Mouse (Mus musculus): ENCODE results near the gene Whrn. TPM values are rescaled to one million over a fixed set of nuclear protein-coding genes. Genes with fewer than 3 reads are reported as not detected.

The Whrn gene
- total and polyA plus RNA-seq, 2 experiments from 2014 or later, result 1.7 to 5.5 TPM

- WGBS, result 55% methylated on average over 4 of the region's 4 CpGs
- peaks cover 23% of the 10 kb centered on the region; the same call in 1 of the 2 replicates for H3K4me1 ChIP-seq (ENCODE audit: control insufficient read depth, insufficient read depth)
These were observed 90.1 kb downstream of the Whrn start for GRCm38 (mm10) chr4:63405683-63406082.

GRCm38 (mm10) chr4:63405051-63405450, 90.7 kb downstream of the Whrn start:
- DNase-seq (ENCODE audit: low spot score), result no peak
- H3K4me3 ChIP-seq (ENCODE audit: low read depth, low read length), result no peak overlapping the region
- no peak for ATAC-seq (ENCODE audit: insufficient read depth, low read depth)
- H3K9me3 ChIP-seq (replicated peaks; ENCODE audit: control insufficient read depth, low read length), result no peaks in the 10 kb centered on the region
- no peak overlapping the region for H3K9ac ChIP-seq (replicated peaks; ENCODE audit: low read depth, low read length)
- H3K4me2 ChIP-seq (ENCODE audit: low read depth, low read length), result no peak overlapping the region
- no peaks in the 10 kb centered on the region for H3K36me3 ChIP-seq (replicated peaks; ENCODE audit: control insufficient read depth, insufficient read depth, low read length)
- no peak for TF ChIP-seq EP300 (IDR thresholded peaks at IDR 0.05; ENCODE audit: low read depth)
- no peak for TF ChIP-seq CTCF (IDR thresholded peaks at IDR 0.05; ENCODE audit: low read depth)
- H3K4me1 ChIP-seq (ENCODE audit: control insufficient read depth, insufficient read depth), result peaks cover 22% of the 10 kb centered on the region; the same call in 1 of the 2 replicates
- 8% methylated on average over 7 of the region's 7 CpGs for WGBS
- H3K27ac ChIP-seq (ENCODE audit: low read depth), result peak overlapping the region; percentile 89; the same call in 1 of the 2 replicates
- 0 out of 2 replicates have a peak, but pooled peaks cover 3% of the 10 kb centered on the region for H3K27me3 ChIP-seq (ENCODE audit: control insufficient read depth, insufficient read depth, low read length)

More at GRCm38 (mm10) chr4:63405683-63406082, 90.1 kb downstream of the Whrn start:
- H3K9me3 ChIP-seq (replicated peaks; ENCODE audit: control insufficient read depth, low read length), result no peaks in the 10 kb centered on the region
- no peaks in the 10 kb centered on the region for H3K36me3 ChIP-seq (replicated peaks; ENCODE audit: control insufficient read depth, insufficient read depth, low read length)
- DNase-seq (ENCODE audit: low spot score) (no peak), ATAC-seq (ENCODE audit: insufficient read depth, low read depth) (no peak)
- H3K9ac ChIP-seq (replicated peaks; ENCODE audit: low read depth, low read length), result no peak overlapping the region
- 0 out of 2 replicates have a peak, but pooled peaks cover 3% of the 10 kb centered on the region for H3K27me3 ChIP-seq (ENCODE audit: control insufficient read depth, insufficient read depth, low read length)
- no peak overlapping the region for H3K4me2 ChIP-seq (ENCODE audit: low read depth, low read length)
- H3K27ac ChIP-seq (ENCODE audit: low read depth), result no peak overlapping the region
- no peak overlapping the region for H3K4me3 ChIP-seq (ENCODE audit: low read depth, low read length)
- TF ChIP-seq CTCF (IDR thresholded peaks at IDR 0.05; ENCODE audit: low read depth) (no peak), EP300 (IDR thresholded peaks at IDR 0.05; ENCODE audit: low read depth) (no peak)

- Histone ChIP-seq H3K4me1 (ENCODE audit: control insufficient read depth, insufficient read depth) (peaks cover 23% of the 10 kb centered on the region; the same call in 1 of the 2 replicates), H3K9me3 (replicated peaks; ENCODE audit: control insufficient read depth, low read length) (no peaks in the 10 kb centered on the region), H3K27ac (ENCODE audit: low read depth) (peak overlapping the region; percentile 89), H3K4me3 (ENCODE audit: low read depth, low read length) (no peak overlapping the region), H3K4me2 (ENCODE audit: low read depth, low read length) (peak overlapping the region; percentile 7; the same call in 1 of the 2 replicates), H3K9ac (replicated peaks; ENCODE audit: low read depth, low read length) (no peak overlapping the region; the same call in 1 of the 2 replicates), H3K36me3 (replicated peaks; ENCODE audit: control insufficient read depth, insufficient read depth, low read length) (no peaks in the 10 kb centered on the region), H3K27me3 (ENCODE audit: control insufficient read depth, insufficient read depth, low read length) (no peaks in the 10 kb centered on the region)
- ATAC-seq (ENCODE audit: insufficient read depth, low read depth) (no peak), DNase-seq (ENCODE audit: low spot score) (no peak)
- WGBS, result 54% methylated on average over 7 of the region's 7 CpGs
- TF ChIP-seq CTCF (IDR thresholded peaks at IDR 0.05; ENCODE audit: low read depth), result no peak
- TF ChIP-seq EP300 (IDR thresholded peaks at IDR 0.05; ENCODE audit: low read depth), result no peak
These were observed 91.6 kb downstream of the Whrn start for GRCm38 (mm10) chr4:63404205-63404604.

- H3K36me3 ChIP-seq (replicated peaks; ENCODE audit: control insufficient read depth, insufficient read depth, low read length), result no peaks in the 10 kb centered on the region
- TF ChIP-seq EP300 (IDR thresholded peaks at IDR 0.05; ENCODE audit: low read depth), result no peak
- TF ChIP-seq CTCF (IDR thresholded peaks at IDR 0.05; ENCODE audit: low read depth), result no peak
- WGBS, result 15% methylated on average over 16 of the region's 17 CpGs
- peak within 1 kb of the TSS; percentile 45 for H3K4me3 ChIP-seq (ENCODE audit: low read depth, low read length)
- peak; percentile 93 for DNase-seq (ENCODE audit: low spot score)
- H3K9ac ChIP-seq (replicated peaks; ENCODE audit: low read depth, low read length), result peak within 1 kb of the TSS; percentile 56
- peak within 1 kb of the TSS; percentile 89 for H3K27ac ChIP-seq (ENCODE audit: low read depth)
- peaks cover 24% of the 10 kb centered on the region; the same call in 1 of the 2 replicates for H3K4me1 ChIP-seq (ENCODE audit: control insufficient read depth, insufficient read depth)
- H3K4me2 ChIP-seq (ENCODE audit: low read depth, low read length), result peak within 1 kb of the TSS; percentile 63
- H3K27me3 ChIP-seq (ENCODE audit: control insufficient read depth, insufficient read depth, low read length), result no peaks in the 10 kb centered on the region
- peak; percentile 90 for ATAC-seq (ENCODE audit: insufficient read depth, low read depth)
- H3K9me3 ChIP-seq (replicated peaks; ENCODE audit: control insufficient read depth, low read length), result no peaks in the 10 kb centered on the region
These were observed 92.5 kb downstream of the Whrn start, which contains the start of gene Akna for GRCm38 (mm10) chr4:63403040-63403959. Akna (minus strand) TSS chr4:63403354.

- Histone ChIP-seq H3K4me2 (ENCODE audit: low read depth, low read length) (peak overlapping the region; percentile 63), H3K27me3 (ENCODE audit: control insufficient read depth, insufficient read depth, low read length) (no peaks in the 10 kb centered on the region), H3K4me1 (ENCODE audit: control insufficient read depth, insufficient read depth) (peaks cover 24% of the 10 kb centered on the region; the same call in 1 of the 2 replicates), H3K36me3 (replicated peaks; ENCODE audit: control insufficient read depth, insufficient read depth, low read length) (no peaks in the 10 kb centered on the region), H3K27ac (ENCODE audit: low read depth) (peak overlapping the region; percentile 89), H3K4me3 (ENCODE audit: low read depth, low read length) (peak overlapping the region; percentile 45), H3K9ac (replicated peaks; ENCODE audit: low read depth, low read length) (peak overlapping the region; percentile 56), H3K9me3 (replicated peaks; ENCODE audit: control insufficient read depth, low read length) (no peaks in the 10 kb centered on the region)
- DNase-seq (ENCODE audit: low spot score), result no peak
- peak; percentile 15; the same call in 1 of the 2 replicates for ATAC-seq (ENCODE audit: insufficient read depth, low read depth)
- WGBS, result 39% methylated on average over 6 of the region's 6 CpGs
- TF ChIP-seq EP300 (IDR thresholded peaks at IDR 0.05; ENCODE audit: low read depth) (no peak), CTCF (IDR thresholded peaks at IDR 0.05; ENCODE audit: low read depth) (no peak)
These were observed 93.2 kb downstream of the Whrn start for GRCm38 (mm10) chr4:63402558-63402957.
